ENCODE assay signal across 8 mouse cellular contexts in genomic region chr3:64039818-64040784, GRCm38 (mm10). TPM values are rescaled to one million over a fixed set of nuclear protein-coding genes. Genes with fewer than 3 reads are reported as not detected.
DNase-seq lines count a peak whose midpoint lies in the region; ATAC-seq and TF ChIP-seq lines count a peak whose summit lies in the region.

No protein-coding gene starts in this region.

- peak overlapping the region; percentile 90 for H3K4me2 ChIP-seq in embryonic facial prominence, embryonic 14.5 days (ENCODE audit: low read depth, low read length)
- H3K4me2 ChIP-seq in limb, embryonic 13.5 days (replicated peaks), result peak overlapping the region; percentile 79
- peak overlapping the region; percentile 88 for H3K4me2 ChIP-seq in midbrain, postnatal 0 days (ENCODE audit: low read depth, low read length, poor library complexity, severe bottlenecking)

- H3K36me3 ChIP-seq in embryonic facial prominence, embryonic 14.5 days (ENCODE audit: control insufficient read depth, insufficient read depth, low read length), result no peaks in the 10 kb centered on the region
- no peaks in the 10 kb centered on the region for H3K36me3 ChIP-seq in limb, embryonic 13.5 days
- H3K36me3 ChIP-seq in midbrain, postnatal 0 days (ENCODE audit: insufficient read depth, low read length), result no peaks in the 10 kb centered on the region

- no peak overlapping the region for H3K4me3 ChIP-seq in bone marrow, adult 2 months (replicated peaks; ENCODE audit: control insufficient read depth, low read depth, low read length)
- H3K4me3 ChIP-seq in embryonic facial prominence, embryonic 14.5 days (ENCODE audit: low read depth, low read length), result peak overlapping the region; percentile 44
- peak overlapping the region; percentile 45 for H3K4me3 ChIP-seq in limb, embryonic 13.5 days
- peak overlapping the region; percentile 40 for H3K4me3 ChIP-seq in midbrain, postnatal 0 days (ENCODE audit: low read depth, low read length)

- no peak overlapping the region for H3K27ac ChIP-seq in bone marrow, adult 2 months (ENCODE audit: control insufficient read depth, insufficient read depth, low read depth, low read length, poor library complexity)
- no peak overlapping the region; the same call in 1 of the 2 replicates for H3K27ac ChIP-seq in embryonic facial prominence, embryonic 14.5 days (replicated peaks; ENCODE audit: low read depth, low read length)
- H3K27ac ChIP-seq in limb, embryonic 13.5 days, result no peak overlapping the region
- H3K27ac ChIP-seq in midbrain, postnatal 0 days (ENCODE audit: low read depth, low read length), result no peak overlapping the region

- peak overlapping the region; percentile 63 for H3K9ac ChIP-seq in embryonic facial prominence, embryonic 14.5 days (ENCODE audit: low read depth, low read length)
- peak overlapping the region; percentile 60 for H3K9ac ChIP-seq in limb, embryonic 13.5 days
- H3K9ac ChIP-seq in midbrain, postnatal 0 days (replicated peaks; ENCODE audit: low read length, poor library complexity, severe bottlenecking), result 0 out of 2 replicates have a peak overlapping the region, but pooled peaks have one; percentile 33

- H3K4me1 ChIP-seq in bone marrow, adult 2 months (ENCODE audit: control insufficient read depth, insufficient read depth, low read length), result no peaks in the 10 kb centered on the region
- no peaks in the 10 kb centered on the region for H3K4me1 ChIP-seq in embryonic facial prominence, embryonic 14.5 days (ENCODE audit: control insufficient read depth, insufficient read depth, low read length)
- no peaks in the 10 kb centered on the region for H3K4me1 ChIP-seq in limb, embryonic 13.5 days
- H3K4me1 ChIP-seq in midbrain, postnatal 0 days (ENCODE audit: insufficient read depth, low read length), result no peaks in the 10 kb centered on the region

- H3K9me3 ChIP-seq in embryonic facial prominence, embryonic 14.5 days (ENCODE audit: control insufficient read depth, low read length), result no peaks in the 10 kb centered on the region
- no peaks in the 10 kb centered on the region for H3K9me3 ChIP-seq in limb, embryonic 13.5 days
- H3K9me3 ChIP-seq in midbrain, postnatal 0 days (ENCODE audit: low read length), result no peaks in the 10 kb centered on the region

- peak; percentile 53 for TF ChIP-seq CTCF in bone marrow, adult 2 months (IDR thresholded peaks at IDR 0.05; ENCODE audit: control insufficient read depth, insufficient read depth, low read length)
- TF ChIP-seq CTCF in midbrain, postnatal 0 days (IDR thresholded peaks at IDR 0.05), result peak; percentile 91

- no peaks in the 10 kb centered on the region for H3K27me3 ChIP-seq in embryonic facial prominence, embryonic 14.5 days (replicated peaks; ENCODE audit: control insufficient read depth, insufficient read depth, low read length)
- H3K27me3 ChIP-seq in limb, embryonic 13.5 days, result no peaks in the 10 kb centered on the region
- no peaks in the 10 kb centered on the region for H3K27me3 ChIP-seq in midbrain, postnatal 0 days (ENCODE audit: insufficient read depth, low read length)

- TF ChIP-seq POLR2A in bone marrow, adult 2 months (IDR thresholded peaks at IDR 0.05; ENCODE audit: borderline replicate concordance, control insufficient read depth, low read depth, low read length), result no peak

- DNase-seq in 3134 (ENCODE audit: extremely low read depth, insufficient read length, low spot score), result peak; percentile 11
- peak; percentile 94 for DNase-seq in embryonic facial prominence, embryonic 14.5 days (ENCODE audit: low spot score)
- peak; percentile 82 for DNase-seq in heart, adult 8-10 months (ENCODE audit: low spot score)
- DNase-seq in kidney, adult 9 months, result peak; percentile 88
- peak; percentile 95 for DNase-seq in midbrain, postnatal 0 days (ENCODE audit: low spot score)
- peak; percentile 57 to 84 for DNase-seq in spleen, postnatal 4 days (ENCODE audit: low spot score in 2 of 2)

- WGBS in bone marrow, adult 2 months, result 31% methylated on average over 25 of the region's 25 CpGs
- WGBS in embryonic facial prominence, embryonic 14.5 days, result 7% methylated on average over 25 of the region's 25 CpGs
- WGBS in limb, embryonic 13.5 days, result 15% methylated on average over 25 of the region's 25 CpGs
- 4% methylated on average over 25 of the region's 25 CpGs for WGBS in midbrain, postnatal 0 days

- peak; percentile 82 for ATAC-seq in embryonic facial prominence, embryonic 14.5 days (ENCODE audit: low read depth)
- ATAC-seq in limb, embryonic 13.5 days (ENCODE audit: low FRiP score, low read depth), result peak; percentile 83
- ATAC-seq in midbrain, postnatal 0 days (ENCODE audit: low FRiP score), result peak; percentile 90

RNA-seq across cellular contexts. Expression of gene Vmn2r1, which starts 41.2 kb away (rescaled TPM):
- not detected in 2 replicates for polyA plus RNA-seq in bone marrow, adult 2 months (2011; ENCODE audit: insufficient read depth, insufficient read length, low replicate concordance, missing spikeins)
- polyA plus RNA-seq in embryonic facial prominence, embryonic 14.5 days (2014; fragmentation: Nextera tagmentation; extraction: Ambion mirVana), result 0.07 and 0.14 TPM in 2 replicates
- total RNA-seq in heart, adult 8-10 months (2022), result under 1 TPM in 3 of 4 experiments, not detected in 1; 0.03 to 0.06 (median 0.06) TPM
- polyA plus RNA-seq in limb, embryonic 13.5 days (2015; fragmentation: Nextera tagmentation; extraction: Ambion mirVana), result 0.03 and 0.06 TPM in 2 replicates
- total RNA-seq in midbrain, postnatal 0 days (2014; rRNA removed), result 0.49 and 0.85 TPM in 2 replicates
- polyA plus RNA-seq in midbrain, postnatal 0 days (2015; fragmentation: Nextera tagmentation; extraction: Ambion mirVana), result 0.09 and 0.14 TPM in 2 replicates

Comparison
In these comparisons a context has a peak if more than half of its experiments do, and no peak if none do; other contexts are left out.
1. DNase-seq: peak in every context shown above with its lines; median percentile 95 in midbrain, postnatal 0 days; 94 in embryonic facial prominence, embryonic 14.5 days; 88 in kidney, adult 9 months; 82 in heart, adult 8-10 months; 70 in spleen, postnatal 4 days; 11 in 3134.